Mouse (Mus musculus) embryonic facial prominence, embryonic 15.5 days (tissue): ENCODE measurements around the gene Ndufaf2. TPM values are rescaled to one million over a fixed set of nuclear protein-coding genes. Genes with fewer than 3 reads are reported as not detected.

Experiments
- ATAC-seq: fragments of 200-750 bp; cut with Nextera tagmentation; 2 replicates; pipeline ENCODE4 v1.8.0; 2017; ENCODE audit warnings: low read depth, moderate TSS enrichment; ENCODE audit not compliant: insufficient number of reproducible peaks, low FRiP score, low TSS enrichment
- H3K27ac ChIP-seq: fragments of 300-500 bp; sonication (generic); replicated peaks from 2 replicates; pipeline ENCODE4 v1.5.1; 2015; ENCODE audit warnings: mild to moderate bottlenecking, inconsistent platforms
- H3K27me3 ChIP-seq: fragments of 300-500 bp; sonication (generic); 2 replicates; pipeline ENCODE4 v1.6.1; 2015; ENCODE audit warnings: inconsistent platforms
- H3K36me3 ChIP-seq: fragments of 300-500 bp; sonication (generic); 2 replicates; pipeline ENCODE4 v1.6.1; 2015; ENCODE audit warnings: mild to moderate bottlenecking, inconsistent platforms
- H3K4me1 ChIP-seq: fragments of 300-500 bp; sonication (generic); 2 replicates; pipeline ENCODE4 v1.6.1; 2015; ENCODE audit warnings: inconsistent platforms
- H3K4me2 ChIP-seq: fragments of 300-500 bp; sonication (generic); replicated peaks from 2 replicates; pipeline ENCODE4 v1.6.1; 2015; ENCODE audit warnings: mild to moderate bottlenecking, inconsistent platforms
- H3K4me3 ChIP-seq: fragments of 300-500 bp; sonication (generic); replicated peaks from 2 replicates; pipeline ENCODE4 v1.5.1; 2015; ENCODE audit warnings: mild to moderate bottlenecking, inconsistent platforms
- H3K9ac ChIP-seq: fragments of 300-500 bp; sonication (generic); 2 replicates; pipeline ENCODE4 v1.6.1; 2015; ENCODE audit warnings: inconsistent platforms
- H3K9me3 ChIP-seq: fragments of 300-500 bp; sonication (generic); replicated peaks from 2 replicates; pipeline ENCODE4 v1.6.1; 2016; ENCODE audit warnings: inconsistent platforms
- WGBS: fragments of 180-500 bp; shearing (Covaris S2); methylation state at CpG from one replicate; pipeline ENCODE4 v1.1.7; 2015; 5-methylcytosine and 5-hydroxymethylcytosine counted together
- polyA plus RNA-seq: library from polyadenylated mRNA; unstranded; fragments of >200 nt; fragmentation: Nextera tagmentation; extraction: Ambion mirVana; gene quantifications from 2 replicates; pipeline ENCODE4 v1.2.1, GENCODE M21; 2015

Ndufaf2 gene
- polyA plus RNA-seq, 1 experiment from 2014 or later = 59.2 TPM

DNA sequence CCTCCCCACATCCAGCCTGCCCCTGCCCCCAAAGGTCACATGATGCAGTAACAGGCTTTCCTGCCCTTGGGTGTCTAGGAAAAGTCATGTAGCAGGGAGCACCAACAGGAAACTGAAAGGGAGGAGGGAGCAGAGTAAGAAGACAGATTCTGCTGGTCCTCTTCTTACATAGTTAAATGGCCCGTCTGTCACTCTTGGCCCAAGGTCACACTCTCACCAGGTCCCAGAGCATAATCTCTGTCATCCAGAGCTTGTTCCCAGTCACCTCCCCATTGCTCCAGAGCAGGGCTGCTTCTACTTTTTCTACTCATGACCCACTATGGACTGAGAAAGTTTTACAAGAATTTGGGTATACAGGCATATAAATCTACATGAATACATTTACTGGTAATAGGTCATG lies 40.2 kb downstream of the Ndufaf2 start:
- no peaks in the 10 kb centered on the region for H3K27me3 ChIP-seq
- 61% methylated on average over 1 of the region's 1 CpGs for WGBS
- H3K36me3 ChIP-seq = no peaks in the 10 kb centered on the region
- ATAC-seq = no peak
- H3K27ac ChIP-seq = no peak overlapping the region
- no peak overlapping the region for H3K9ac ChIP-seq
- no peaks in the 10 kb centered on the region for H3K9me3 ChIP-seq
- peaks cover under 1% of the 10 kb centered on the region; the same call in 1 of the 2 replicates for H3K4me1 ChIP-seq
- H3K4me3 ChIP-seq = no peak overlapping the region
- no peak overlapping the region for H3K4me2 ChIP-seq

- Histone ChIP-seq H3K27ac (no peak overlapping the region), H3K36me3 (no peaks in the 10 kb centered on the region), H3K4me2 (no peak overlapping the region), H3K9me3 (no peaks in the 10 kb centered on the region), H3K27me3 (no peaks in the 10 kb centered on the region), H3K9ac (no peak overlapping the region), H3K4me1 (no peaks in the 10 kb centered on the region), H3K4me3 (no peak overlapping the region)
- no peak for ATAC-seq
Measured at GRCm38 (mm10) chr13:108117654-108118053, 40.8 kb downstream of the Ndufaf2 start.

GRCm38 (mm10) chr13:108114257-108114656 lies 44.2 kb downstream of the Ndufaf2 start:
- Histone ChIP-seq H3K9me3 (no peaks in the 10 kb centered on the region), H3K9ac (no peak overlapping the region), H3K4me3 (no peak overlapping the region), H3K27me3 (no peaks in the 10 kb centered on the region), H3K27ac (no peak overlapping the region), H3K36me3 (no peaks in the 10 kb centered on the region), H3K4me1 (no peaks in the 10 kb centered on the region), H3K4me2 (no peak overlapping the region)
- 70% methylated on average over 3 of the region's 3 CpGs for WGBS
- no peak for ATAC-seq

GRCm38 (mm10) chr13:108113536-108113935 lies 44.9 kb downstream of the Ndufaf2 start:
- no peaks in the 10 kb centered on the region for H3K9me3 ChIP-seq
- H3K9ac ChIP-seq = no peak overlapping the region
- H3K4me2 ChIP-seq = no peak overlapping the region
- H3K4me1 ChIP-seq = no peaks in the 10 kb centered on the region
- H3K36me3 ChIP-seq = no peaks in the 10 kb centered on the region
- H3K4me3 ChIP-seq = no peak overlapping the region
- WGBS = 86% methylated on average over 5 of the region's 5 CpGs
- no peak for ATAC-seq
- H3K27ac ChIP-seq = no peak overlapping the region
- H3K27me3 ChIP-seq = no peaks in the 10 kb centered on the region

GRCm38 (mm10) chr13:108110929-108111328 lies 47.5 kb downstream of the Ndufaf2 start:
- no peak overlapping the region for H3K4me3 ChIP-seq
- H3K27ac ChIP-seq = no peak overlapping the region
- H3K36me3 ChIP-seq = no peaks in the 10 kb centered on the region
- H3K9me3 ChIP-seq = no peaks in the 10 kb centered on the region
- no peak for ATAC-seq
- 87% methylated on average over 6 of the region's 6 CpGs for WGBS
- H3K4me1 ChIP-seq = no peaks in the 10 kb centered on the region
- no peak overlapping the region for H3K9ac ChIP-seq
- H3K4me2 ChIP-seq = no peak overlapping the region
- H3K27me3 ChIP-seq = no peaks in the 10 kb centered on the region

- H3K4me2 ChIP-seq = no peak overlapping the region
- H3K27ac ChIP-seq = no peak overlapping the region
- no peak overlapping the region for H3K9ac ChIP-seq
- 43% methylated on average over 2 of the region's 2 CpGs for WGBS
- no peaks in the 10 kb centered on the region for H3K36me3 ChIP-seq
- H3K27me3 ChIP-seq = no peaks in the 10 kb centered on the region
- no peaks in the 10 kb centered on the region for H3K4me1 ChIP-seq
- no peak for ATAC-seq
- H3K9me3 ChIP-seq = no peaks in the 10 kb centered on the region
- no peak overlapping the region for H3K4me3 ChIP-seq
Measured at GRCm38 (mm10) chr13:108100700-108101099, 57.7 kb downstream of the Ndufaf2 start.

GRCm38 (mm10) chr13:108096446-108096845 lies 62.0 kb downstream of the Ndufaf2 start:
- Histone ChIP-seq H3K9me3 (no peaks in the 10 kb centered on the region), H3K27me3 (no peaks in the 10 kb centered on the region), H3K4me2 (no peak overlapping the region), H3K36me3 (no peaks in the 10 kb centered on the region), H3K4me1 (no peaks in the 10 kb centered on the region), H3K4me3 (no peak overlapping the region), H3K9ac (no peak overlapping the region), H3K27ac (no peak overlapping the region)
- 71% methylated on average over 7 of the region's 7 CpGs for WGBS
- no peak for ATAC-seq

- WGBS = 73% methylated on average over 7 of the region's 7 CpGs
- Histone ChIP-seq H3K9ac (no peak overlapping the region), H3K4me1 (no peaks in the 10 kb centered on the region), H3K36me3 (no peaks in the 10 kb centered on the region), H3K27ac (no peak overlapping the region), H3K4me3 (no peak overlapping the region), H3K4me2 (no peak overlapping the region), H3K9me3 (no peaks in the 10 kb centered on the region), H3K27me3 (no peaks in the 10 kb centered on the region)
- ATAC-seq = no peak
Measured at GRCm38 (mm10) chr13:108095617-108096016, 62.8 kb downstream of the Ndufaf2 start.

DNA sequence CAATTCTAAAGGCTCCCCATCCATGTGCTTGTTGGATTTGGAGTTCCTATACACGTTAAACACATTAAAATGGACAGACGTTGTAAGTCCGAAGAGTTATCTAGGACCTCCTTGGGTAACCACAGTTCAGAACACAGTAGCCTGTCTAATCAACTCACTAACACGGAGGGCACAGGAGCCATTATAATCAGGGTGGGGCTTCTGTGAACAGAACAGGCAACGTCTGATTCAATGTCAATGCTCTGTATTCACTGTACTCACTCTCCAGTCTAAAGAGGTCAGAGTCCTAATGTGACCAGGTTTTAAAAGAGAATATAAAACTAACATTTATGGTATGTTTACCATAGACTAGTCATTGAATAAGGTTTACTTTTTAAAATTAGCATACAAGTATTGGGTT lies 63.7 kb downstream of the Ndufaf2 start:
- Histone ChIP-seq H3K36me3 (no peaks in the 10 kb centered on the region), H3K4me2 (no peak overlapping the region), H3K4me3 (no peak overlapping the region), H3K9ac (no peak overlapping the region), H3K27me3 (no peaks in the 10 kb centered on the region), H3K9me3 (no peaks in the 10 kb centered on the region), H3K4me1 (no peaks in the 10 kb centered on the region), H3K27ac (no peak overlapping the region)
- ATAC-seq = no peak
- 91% methylated on average over 5 of the region's 5 CpGs for WGBS

DNA sequence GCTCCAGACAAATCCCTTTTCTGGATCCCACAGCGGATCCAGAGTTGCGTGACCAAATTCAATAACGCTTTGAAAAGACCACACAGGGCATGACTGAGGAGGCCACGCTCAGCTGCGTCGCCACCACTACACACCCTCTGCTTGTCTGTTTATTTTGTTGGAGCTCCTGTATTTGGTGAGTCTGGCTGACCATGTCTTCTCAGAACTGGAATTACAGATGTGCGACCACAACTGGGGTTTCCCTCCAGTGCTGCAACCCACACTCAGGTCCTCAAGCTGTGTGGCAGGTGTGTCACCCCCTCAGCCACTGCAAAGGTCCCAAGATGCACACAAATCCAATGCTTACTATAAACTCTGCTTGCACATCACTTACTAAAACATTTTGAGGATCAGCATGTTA lies 66.1 kb downstream of the Ndufaf2 start:
- no peaks in the 10 kb centered on the region for H3K9me3 ChIP-seq
- no peak overlapping the region for H3K4me2 ChIP-seq
- no peak overlapping the region for H3K27ac ChIP-seq
- H3K4me3 ChIP-seq = no peak overlapping the region
- no peaks in the 10 kb centered on the region for H3K27me3 ChIP-seq
- H3K9ac ChIP-seq = no peak overlapping the region
- no peaks in the 10 kb centered on the region for H3K36me3 ChIP-seq
- WGBS = 76% methylated on average over 7 of the region's 7 CpGs
- no peak for ATAC-seq
- H3K4me1 ChIP-seq = no peaks in the 10 kb centered on the region

GRCm38 (mm10) chr13:108086724-108087123 lies 71.7 kb downstream of the Ndufaf2 start:
- H3K4me3 ChIP-seq = no peak overlapping the region
- no peaks in the 10 kb centered on the region for H3K4me1 ChIP-seq
- 62% methylated on average over 4 of the region's 4 CpGs for WGBS
- H3K36me3 ChIP-seq = no peaks in the 10 kb centered on the region
- H3K4me2 ChIP-seq = no peak overlapping the region
- H3K27ac ChIP-seq = no peak overlapping the region
- H3K27me3 ChIP-seq = no peaks in the 10 kb centered on the region
- no peak for ATAC-seq
- H3K9ac ChIP-seq = no peak overlapping the region
- no peaks in the 10 kb centered on the region for H3K9me3 ChIP-seq

GRCm38 (mm10) chr13:108086036-108086435 lies 72.4 kb downstream of the Ndufaf2 start:
- Histone ChIP-seq H3K9me3 (no peaks in the 10 kb centered on the region), H3K4me3 (no peak overlapping the region), H3K36me3 (no peaks in the 10 kb centered on the region), H3K9ac (no peak overlapping the region), H3K4me2 (no peak overlapping the region), H3K27me3 (no peaks in the 10 kb centered on the region), H3K4me1 (no peaks in the 10 kb centered on the region), H3K27ac (no peak overlapping the region)
- 83% methylated on average over 5 of the region's 5 CpGs for WGBS
- no peak for ATAC-seq
